Mouse (Mus musculus): ENCODE measurements around the gene Nid1. TPM values are rescaled to one million over a fixed set of nuclear protein-coding genes. Genes with fewer than 3 reads are reported as not detected.

Gene Nid1
- polyA plus RNA-seq, 1 experiment from 2014 or later = 54.8 TPM

DNA sequence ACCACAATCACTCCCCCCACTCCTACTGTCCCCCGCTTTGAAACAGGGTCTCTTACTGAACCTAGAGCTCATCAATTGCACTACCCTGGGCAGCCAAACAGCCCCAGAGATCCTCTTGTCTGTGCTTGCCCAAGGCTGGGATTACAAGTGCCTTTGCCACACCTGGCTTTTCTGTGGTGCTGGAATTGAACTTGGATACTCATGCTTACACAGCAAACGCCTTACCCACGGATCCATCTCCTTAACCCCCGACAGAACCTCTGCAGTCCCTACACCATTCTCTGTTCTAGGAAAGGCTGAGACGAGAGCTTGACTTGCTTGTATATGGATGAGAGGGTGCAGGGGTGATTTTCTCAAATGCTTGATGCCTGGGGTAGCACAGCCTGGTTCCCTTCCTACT, 67.7 kb downstream of the Nid1 start:
- 85% methylated on average over 5 of the region's 5 CpGs for WGBS
- H3K4me3 ChIP-seq = no peak overlapping the region

GRCm38 (mm10) chr13:13506556-13506955, 69.2 kb downstream of the Nid1 start:
- Histone ChIP-seq H3K4me1 (replicated peaks) (no peaks in the 10 kb centered on the region), H3K4me2 (no peak overlapping the region), H3K27me3 (no peaks in the 10 kb centered on the region), H3K9me3 (no peaks in the 10 kb centered on the region), H3K4me3 (no peak overlapping the region), H3K27ac (replicated peaks) (no peak overlapping the region), H3K9ac (no peak overlapping the region), H3K36me3 (no peaks in the 10 kb centered on the region)
- WGBS = 93% methylated on average over 5 of the region's 5 CpGs
- ATAC-seq (ENCODE audit: low read depth) = no peak

More for the DNA sequence above, 67.7 kb downstream of the Nid1 start:
- Histone ChIP-seq H3K9ac (no peak overlapping the region), H3K4me2 (no peak overlapping the region), H3K36me3 (no peaks in the 10 kb centered on the region), H3K27ac (replicated peaks) (no peak overlapping the region), H3K4me1 (replicated peaks) (no peaks in the 10 kb centered on the region), H3K9me3 (no peaks in the 10 kb centered on the region), H3K27me3 (no peaks in the 10 kb centered on the region)
- no peak for ATAC-seq (ENCODE audit: low read depth)

DNA sequence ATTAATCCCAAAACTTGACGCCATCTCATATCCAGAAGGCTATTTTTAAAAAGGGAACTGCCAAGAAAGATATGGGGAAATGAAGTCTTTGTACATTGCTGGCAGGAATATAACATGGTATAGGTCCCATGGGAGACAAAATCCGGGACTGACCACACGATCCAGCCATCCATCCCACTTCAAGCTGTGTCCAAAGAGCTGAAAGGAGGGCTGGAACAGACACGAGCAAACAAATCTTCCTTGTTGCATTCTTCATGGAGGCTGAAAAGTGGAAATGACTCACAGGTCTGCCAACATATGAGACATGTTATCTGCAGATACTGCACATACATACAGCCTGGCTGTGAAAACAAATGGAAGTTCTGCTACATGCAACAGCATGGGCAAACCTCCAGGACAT, 77.5 kb downstream of the Nid1 start:
- no peaks in the 10 kb centered on the region for H3K4me1 ChIP-seq (replicated peaks)
- no peak overlapping the region for H3K4me3 ChIP-seq
- ATAC-seq (ENCODE audit: low read depth) = no peak
- no peak overlapping the region for H3K4me2 ChIP-seq
- no peak overlapping the region for H3K27ac ChIP-seq (replicated peaks)
- WGBS = 89% methylated on average over 4 of the region's 4 CpGs
- H3K27me3 ChIP-seq = no peaks in the 10 kb centered on the region
- H3K36me3 ChIP-seq = no peaks in the 10 kb centered on the region
- H3K9me3 ChIP-seq = no peaks in the 10 kb centered on the region
- H3K9ac ChIP-seq = no peak overlapping the region

- 50% methylated on average over 17 of the region's 17 CpGs for WGBS
These were observed 79.2 kb downstream of the Nid1 start for GRCm38 (mm10) chr13:13516376-13517225.

GRCm38 (mm10) chr13:13518114-13518513, 80.8 kb downstream of the Nid1 start:
- Histone ChIP-seq H3K27ac (replicated peaks) (no peak overlapping the region), H3K4me3 (no peak overlapping the region), H3K4me2 (no peak overlapping the region), H3K27me3 (no peaks in the 10 kb centered on the region), H3K36me3 (no peaks in the 10 kb centered on the region), H3K9ac (no peak overlapping the region), H3K4me1 (replicated peaks) (no peaks in the 10 kb centered on the region), H3K9me3 (no peaks in the 10 kb centered on the region)
- no peak for ATAC-seq (ENCODE audit: low read depth)
- WGBS = 86% methylated on average over 7 of the region's 7 CpGs

More at GRCm38 (mm10) chr13:13516376-13517225, 79.2 kb downstream of the Nid1 start:
- Histone ChIP-seq H3K27me3 (no peaks in the 10 kb centered on the region), H3K36me3 (no peaks in the 10 kb centered on the region), H3K9ac (no peak overlapping the region), H3K4me2 (no peak overlapping the region), H3K27ac (replicated peaks) (no peak overlapping the region), H3K4me1 (replicated peaks) (no peaks in the 10 kb centered on the region), H3K9me3 (no peaks in the 10 kb centered on the region), H3K4me3 (no peak overlapping the region)
- peak; percentile 40; the same call in 1 of the 2 replicates for ATAC-seq (ENCODE audit: low read depth)

- Histone ChIP-seq H3K9ac (no peak overlapping the region), H3K36me3 (no peaks in the 10 kb centered on the region), H3K27me3 (no peaks in the 10 kb centered on the region), H3K4me3 (no peak overlapping the region), H3K27ac (replicated peaks) (no peak overlapping the region), H3K4me1 (replicated peaks) (peaks cover 5% of the 10 kb centered on the region; the same call in 1 of the 2 replicates), H3K4me2 (no peak overlapping the region), H3K9me3 (no peaks in the 10 kb centered on the region)
- no peak for ATAC-seq (ENCODE audit: low read depth)
- 94% methylated on average over 5 of the region's 5 CpGs for WGBS
These were observed 83.1 kb downstream of the Nid1 start for GRCm38 (mm10) chr13:13520436-13520835.

DNA sequence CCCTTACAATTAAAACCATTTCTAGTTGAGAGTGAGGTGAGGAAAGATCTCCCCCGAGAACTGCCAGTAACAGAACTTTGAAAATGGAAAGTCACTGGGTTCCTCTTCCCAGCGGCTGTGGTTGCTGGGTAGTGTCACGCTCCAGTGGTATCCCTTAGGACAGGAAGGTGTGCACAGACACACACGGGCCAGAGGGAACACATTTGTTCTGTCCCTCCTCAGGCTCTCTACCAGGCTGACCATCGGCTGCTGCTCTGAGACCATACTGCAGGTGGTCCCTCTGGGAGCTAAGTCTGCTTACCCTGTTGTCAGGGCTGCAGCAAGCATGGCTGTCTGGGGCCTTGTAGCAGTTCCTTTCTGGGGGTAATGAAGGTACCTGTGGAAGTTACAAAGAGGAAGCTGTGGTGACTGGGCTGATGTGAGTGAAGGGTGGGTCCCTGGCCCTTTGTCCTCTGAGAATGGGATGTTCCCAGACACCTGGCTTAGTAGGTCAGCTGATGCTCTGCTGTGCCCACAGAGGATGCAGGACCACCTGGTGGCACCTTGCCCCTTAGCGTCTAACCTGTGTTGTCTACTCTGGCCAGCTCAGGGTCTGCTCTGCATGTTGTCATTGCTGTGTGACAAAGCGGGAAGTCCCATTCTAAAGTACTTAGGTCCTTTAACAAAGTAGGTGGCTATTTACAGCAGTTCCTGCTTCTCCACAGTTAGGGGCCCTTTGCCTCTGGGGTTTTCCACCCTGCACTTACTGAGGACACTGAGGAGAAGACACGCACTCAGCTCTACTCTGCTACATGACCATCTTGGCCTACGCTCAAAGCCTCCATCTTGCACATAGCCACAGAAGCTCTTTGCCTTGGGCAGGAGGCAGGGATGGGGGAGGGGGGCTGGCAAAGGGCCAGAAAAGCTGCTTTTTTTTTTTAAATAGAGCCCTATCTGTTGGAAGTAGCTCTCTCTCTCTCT, 86.6 kb downstream of the Nid1 start:
- H3K4me3 ChIP-seq = no peak overlapping the region
- no peaks in the 10 kb centered on the region for H3K27me3 ChIP-seq
- no peaks in the 10 kb centered on the region for H3K36me3 ChIP-seq
- 85% methylated on average over 9 of the region's 9 CpGs for WGBS
- ATAC-seq (ENCODE audit: low read depth) = no peak
- no peaks in the 10 kb centered on the region for H3K9me3 ChIP-seq
- no peak overlapping the region for H3K4me2 ChIP-seq
- no peak overlapping the region for H3K27ac ChIP-seq (replicated peaks)
- no peak overlapping the region for H3K9ac ChIP-seq
- peaks cover 5% of the 10 kb centered on the region; the same call in 1 of the 2 replicates for H3K4me1 ChIP-seq (replicated peaks)

DNA sequence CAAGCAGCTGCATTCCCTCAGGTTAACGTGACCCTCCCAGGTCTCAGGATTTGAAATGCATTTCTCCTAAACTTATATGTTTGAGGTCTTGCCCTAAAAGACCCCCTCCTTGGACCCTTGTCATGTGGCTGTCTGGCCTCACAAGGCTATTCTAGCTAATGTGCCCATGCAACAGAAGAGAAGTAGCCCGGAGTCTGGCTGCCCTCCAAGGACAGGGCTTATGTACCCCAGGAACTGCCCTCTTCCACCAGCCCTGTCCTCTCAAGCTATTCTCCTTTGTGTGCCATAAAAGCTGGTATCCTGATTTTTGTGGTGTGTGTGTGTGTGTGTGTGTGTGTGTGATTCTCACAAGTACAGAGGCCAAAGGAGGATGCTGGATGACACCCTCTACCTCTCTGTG, 87.9 kb downstream of the Nid1 start:
- 86% methylated on average over 2 of the region's 2 CpGs for WGBS
- H3K36me3 ChIP-seq = no peaks in the 10 kb centered on the region
- peaks cover 5% of the 10 kb centered on the region; the same call in 1 of the 2 replicates for H3K4me1 ChIP-seq (replicated peaks)
- no peak overlapping the region for H3K27ac ChIP-seq (replicated peaks)
- no peak for ATAC-seq (ENCODE audit: low read depth)
- H3K4me3 ChIP-seq = no peak overlapping the region
- H3K27me3 ChIP-seq = no peaks in the 10 kb centered on the region
- no peak overlapping the region for H3K4me2 ChIP-seq
- H3K9me3 ChIP-seq = no peaks in the 10 kb centered on the region
- H3K9ac ChIP-seq = no peak overlapping the region

GRCm38 (mm10) chr13:13525877-13526276, 88.5 kb downstream of the Nid1 start:
- WGBS = 87% methylated on average over 5 of the region's 5 CpGs
- Histone ChIP-seq H3K27ac (replicated peaks) (no peak overlapping the region), H3K4me1 (replicated peaks) (peaks cover 5% of the 10 kb centered on the region; the same call in 1 of the 2 replicates), H3K4me3 (no peak overlapping the region), H3K9ac (no peak overlapping the region), H3K36me3 (no peaks in the 10 kb centered on the region), H3K9me3 (no peaks in the 10 kb centered on the region), H3K4me2 (no peak overlapping the region), H3K27me3 (no peaks in the 10 kb centered on the region)
- no peak for ATAC-seq (ENCODE audit: low read depth)

DNA sequence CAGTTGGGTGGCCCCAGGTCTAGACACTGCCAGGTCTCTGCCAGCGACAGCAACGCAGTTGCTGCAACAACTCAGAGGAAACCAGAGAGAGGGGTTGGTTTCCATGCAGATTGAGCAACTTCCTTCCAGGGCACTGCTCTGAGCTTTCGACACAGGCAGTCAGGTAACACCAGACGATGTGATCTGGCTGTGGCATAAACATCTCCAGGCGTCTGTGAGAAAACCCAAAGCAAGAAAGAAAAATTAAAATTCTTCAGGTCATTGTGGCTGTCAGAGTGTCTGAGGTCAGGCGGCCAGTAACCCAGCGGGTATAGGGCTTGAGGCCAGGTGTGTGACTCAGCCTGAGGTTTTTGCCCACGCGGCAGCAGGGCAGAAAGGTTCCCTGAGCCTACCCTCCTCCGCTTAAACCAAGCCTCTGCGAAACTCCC, 91.8 kb downstream of the Nid1 start:
- Histone ChIP-seq H3K27me3 (no peaks in the 10 kb centered on the region), H3K36me3 (no peaks in the 10 kb centered on the region), H3K9me3 (no peaks in the 10 kb centered on the region), H3K4me1 (replicated peaks) (peaks cover 3% of the 10 kb centered on the region; the same call in 1 of the 2 replicates), H3K27ac (replicated peaks) (no peak overlapping the region), H3K4me2 (no peak overlapping the region), H3K4me3 (no peak overlapping the region), H3K9ac (no peak overlapping the region)
- ATAC-seq (ENCODE audit: low read depth) = no peak
- WGBS = 78% methylated on average over 11 of the region's 11 CpGs

DNA sequence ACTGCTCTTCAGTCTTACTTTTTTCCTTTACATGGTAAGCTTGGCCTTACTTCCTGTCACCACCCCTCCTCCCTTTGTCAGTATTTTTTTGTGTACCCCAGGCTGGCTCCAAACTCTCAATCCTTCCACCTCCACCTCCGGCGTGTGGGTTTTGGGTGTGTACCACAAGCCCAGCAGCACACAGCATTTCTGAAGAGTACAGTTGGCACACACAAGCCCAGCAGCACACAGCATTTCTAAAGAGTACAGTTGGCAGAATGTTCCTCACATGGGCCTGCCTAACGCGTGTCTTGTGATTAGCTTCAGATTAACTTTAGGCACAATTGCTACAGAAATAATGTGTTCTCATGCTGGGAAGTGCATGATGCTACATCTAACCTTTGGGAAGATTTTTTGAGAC, 93.6 kb downstream of the Nid1 start:
- Histone ChIP-seq H3K27ac (replicated peaks) (no peak overlapping the region), H3K9ac (no peak overlapping the region), H3K36me3 (no peaks in the 10 kb centered on the region), H3K4me2 (no peak overlapping the region), H3K4me3 (no peak overlapping the region), H3K9me3 (no peaks in the 10 kb centered on the region), H3K4me1 (replicated peaks) (0 out of 2 replicates have a peak, but pooled peaks cover 2% of the 10 kb centered on the region), H3K27me3 (no peaks in the 10 kb centered on the region)
- no peak for ATAC-seq (ENCODE audit: low read depth)
- WGBS = 92% methylated on average over 4 of the region's 4 CpGs

DNA sequence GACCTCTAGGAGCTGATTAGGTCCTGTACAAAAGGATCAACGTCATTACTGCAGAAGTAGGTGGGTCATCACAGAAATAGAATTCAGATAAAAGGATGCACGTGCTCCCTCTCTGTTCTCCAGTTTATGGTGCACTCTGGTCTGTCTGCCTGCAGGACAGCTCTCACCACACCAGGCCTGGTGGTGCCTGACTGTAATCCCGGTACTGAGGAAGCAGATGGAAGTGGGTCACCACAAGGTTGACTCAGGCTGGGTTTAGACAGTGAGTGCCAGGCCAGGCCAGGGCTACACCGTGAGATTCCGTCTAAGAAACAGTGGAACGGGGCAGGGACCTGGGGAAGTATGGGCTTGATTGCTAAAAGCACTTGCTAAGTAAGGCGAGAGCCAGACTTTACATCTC, 94.6 kb downstream of the Nid1 start:
- no peak overlapping the region for H3K4me3 ChIP-seq
- no peaks in the 10 kb centered on the region for H3K9me3 ChIP-seq
- ATAC-seq (ENCODE audit: low read depth) = no peak
- H3K27ac ChIP-seq (replicated peaks) = no peak overlapping the region
- no peaks in the 10 kb centered on the region for H3K27me3 ChIP-seq
- H3K9ac ChIP-seq = no peak overlapping the region
- no peaks in the 10 kb centered on the region for H3K36me3 ChIP-seq
- H3K4me1 ChIP-seq (replicated peaks) = 0 out of 2 replicates have a peak, but pooled peaks cover 2% of the 10 kb centered on the region
- 88% methylated on average over 7 of the region's 7 CpGs for WGBS
- H3K4me2 ChIP-seq = no peak overlapping the region
